Mouse (Mus musculus): ENCODE measurements around the gene Chst11. TPM values are rescaled to one million over a fixed set of nuclear protein-coding genes. Genes with fewer than 3 reads are reported as not detected.

Chst11 gene
- total RNA-seq, 2 experiments from 2014 or later, result 2.6 to 3.9 TPM

DNA sequence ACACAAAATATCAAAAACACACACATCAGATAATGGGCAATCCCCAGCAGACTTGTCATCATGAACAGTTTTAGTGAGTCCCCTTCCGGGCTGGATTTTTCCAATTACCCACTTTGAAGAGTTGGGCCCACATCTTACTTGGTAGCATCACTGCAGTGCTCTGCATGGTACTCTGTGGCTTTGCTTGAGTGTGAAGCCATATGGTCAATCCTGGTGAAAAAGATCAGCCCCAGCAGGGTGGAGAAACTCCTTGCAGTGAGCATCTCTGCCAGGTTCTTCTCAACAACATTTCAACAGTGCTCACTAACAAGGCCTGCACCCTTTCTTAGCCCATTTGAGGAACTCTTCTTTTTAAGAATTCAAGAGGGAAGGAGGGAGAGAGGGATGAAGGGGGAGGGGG, 150.7 kb downstream of the Chst11 start:
- ATAC-seq (ENCODE audit: poor library complexity, severe bottlenecking), result no peak

- no peak for ATAC-seq (ENCODE audit: poor library complexity, severe bottlenecking)
These were observed 151.8 kb downstream of the Chst11 start for GRCm38 (mm10) chr10:83137103-83137502.

GRCm38 (mm10) chr10:83139276-83139675, 154.0 kb downstream of the Chst11 start:
- ATAC-seq (ENCODE audit: poor library complexity, severe bottlenecking), result no peak

DNA sequence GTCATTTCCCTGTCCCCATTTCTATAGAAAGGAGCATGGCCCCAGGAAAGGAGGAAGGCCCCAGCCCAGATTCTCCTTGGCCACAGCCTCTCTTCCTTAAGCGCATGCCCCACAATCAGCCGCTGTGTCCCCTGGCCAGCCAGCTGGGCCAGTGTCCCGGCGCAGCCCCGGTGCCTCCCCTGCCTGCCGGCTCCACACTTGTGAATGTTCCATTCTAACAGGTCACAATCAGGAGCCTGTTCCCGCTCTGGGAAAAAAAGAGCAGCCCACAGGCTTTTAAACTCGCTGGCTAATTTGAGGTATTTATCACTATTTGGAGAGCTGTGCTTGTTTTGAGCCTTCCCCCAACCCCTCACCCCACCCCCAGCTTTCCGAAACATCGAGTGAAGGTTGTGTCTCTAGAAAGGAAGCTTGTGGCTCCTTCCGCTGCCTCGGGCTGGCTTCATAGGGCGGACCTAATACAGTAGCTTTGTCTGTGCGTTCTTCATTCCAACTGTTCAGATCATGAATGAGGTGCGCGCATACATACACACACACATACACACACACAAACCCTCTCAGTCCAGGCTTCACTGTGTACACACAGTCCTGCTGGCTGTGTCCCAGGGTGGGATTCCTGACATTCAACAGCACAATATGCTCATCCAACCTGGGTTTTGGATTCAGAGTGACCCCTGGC, 155.1 kb downstream of the Chst11 start:
- no peak for ATAC-seq (ENCODE audit: poor library complexity, severe bottlenecking)

GRCm38 (mm10) chr10:83141434-83141833, 156.1 kb downstream of the Chst11 start:
- peak; percentile 72 for ATAC-seq (ENCODE audit: poor library complexity, severe bottlenecking)

- no peak for ATAC-seq (ENCODE audit: poor library complexity, severe bottlenecking)
These were observed 157.8 kb downstream of the Chst11 start for GRCm38 (mm10) chr10:83143049-83143448.

DNA sequence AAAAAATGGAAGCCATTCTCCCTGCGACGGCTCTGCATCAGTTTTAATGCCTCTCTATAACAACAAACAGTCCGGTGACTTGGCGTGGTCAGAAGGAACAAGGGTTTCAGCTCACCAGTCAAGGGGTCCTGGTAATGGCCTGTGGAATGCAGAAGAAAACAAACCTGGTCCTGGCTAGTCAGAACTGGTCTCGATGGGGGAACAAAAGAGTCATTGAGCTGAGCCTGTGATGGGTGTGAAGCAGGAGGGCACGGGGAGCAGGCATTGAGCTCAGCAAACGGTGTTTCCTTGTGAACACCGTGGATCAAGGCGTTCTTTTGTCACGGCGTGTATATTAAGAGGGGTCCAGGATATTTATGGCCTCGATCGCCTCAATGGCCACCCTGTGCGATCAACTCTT, 160.5 kb downstream of the Chst11 start:
- no peak for ATAC-seq (ENCODE audit: poor library complexity, severe bottlenecking)

GRCm38 (mm10) chr10:83149342-83150178, 164.3 kb downstream of the Chst11 start:
- no peak for ATAC-seq (ENCODE audit: poor library complexity, severe bottlenecking)

GRCm38 (mm10) chr10:83150587-83150986, 165.3 kb downstream of the Chst11 start:
- no peak for ATAC-seq (ENCODE audit: poor library complexity, severe bottlenecking)

DNA sequence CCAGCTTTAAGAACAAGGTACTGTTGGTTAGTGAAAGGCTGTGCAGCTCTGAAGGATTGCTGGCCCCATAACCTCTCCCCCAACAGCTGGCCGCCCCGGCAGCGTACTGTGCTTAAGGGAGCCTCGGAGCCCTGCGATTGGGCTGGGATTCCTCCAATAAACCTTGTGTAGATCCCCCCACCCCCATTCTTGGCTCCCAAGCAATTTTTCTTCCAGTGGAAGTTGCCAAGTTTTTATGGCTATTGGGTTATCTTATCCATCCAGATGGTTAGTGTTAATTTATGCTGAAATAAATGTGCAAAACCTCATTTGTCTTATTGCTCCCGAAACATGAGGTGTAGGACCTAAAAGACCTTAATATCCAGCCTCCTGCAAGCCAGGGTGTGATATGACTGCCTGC, 166.1 kb downstream of the Chst11 start:
- ATAC-seq (ENCODE audit: poor library complexity, severe bottlenecking), result no peak

- ATAC-seq (ENCODE audit: poor library complexity, severe bottlenecking), result no peak
These were observed 166.8 kb downstream of the Chst11 start for GRCm38 (mm10) chr10:83151896-83152685.

GRCm38 (mm10) chr10:83152723-83153122, 167.4 kb downstream of the Chst11 start:
- peak; percentile 25 for ATAC-seq (ENCODE audit: poor library complexity, severe bottlenecking)

- ATAC-seq (ENCODE audit: poor library complexity, severe bottlenecking), result no peak
These were observed 168.1 kb downstream of the Chst11 start for GRCm38 (mm10) chr10:83153374-83153773.

DNA sequence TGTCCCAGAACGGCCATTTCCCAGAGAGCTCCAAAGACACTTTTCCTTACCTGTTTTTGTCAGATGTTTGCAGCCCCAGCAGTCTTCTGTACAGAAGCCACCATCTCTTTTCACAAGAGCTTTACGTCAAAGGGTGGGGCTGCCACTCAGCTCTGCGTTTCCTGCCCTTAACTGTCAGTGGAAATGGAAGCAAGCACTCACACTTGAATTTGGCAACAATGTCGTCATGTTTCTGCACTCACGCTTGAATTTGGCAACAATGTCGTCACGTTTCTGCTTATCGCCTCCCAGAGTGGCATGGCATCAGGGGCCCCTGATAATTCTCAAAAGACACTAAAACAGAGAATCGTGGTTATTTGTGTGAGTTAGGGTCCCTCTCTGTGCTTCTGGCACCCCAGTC, 168.6 kb downstream of the Chst11 start:
- peak; percentile 90 for ATAC-seq (ENCODE audit: poor library complexity, severe bottlenecking)

DNA sequence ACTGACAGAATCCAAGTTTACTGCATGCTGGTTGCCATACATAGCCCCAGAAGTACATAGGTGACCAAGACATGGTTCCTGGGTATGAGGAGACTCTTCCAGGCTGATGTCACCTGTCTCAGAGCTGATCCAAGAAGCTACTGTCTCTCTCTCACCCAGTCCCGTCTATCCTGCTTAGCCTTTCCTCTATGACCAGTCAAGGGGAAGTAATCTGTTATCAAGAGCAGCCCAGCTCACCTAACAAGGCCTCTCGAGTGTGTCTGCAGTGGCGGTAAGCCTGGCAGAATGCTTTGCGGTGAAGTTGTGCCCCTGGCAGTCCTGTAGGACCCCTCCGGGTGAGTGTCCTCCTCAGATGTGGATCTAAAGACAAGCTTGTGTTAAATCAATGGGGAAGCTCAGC, 172.0 kb downstream of the Chst11 start:
- ATAC-seq (ENCODE audit: poor library complexity, severe bottlenecking), result no peak

- ATAC-seq (ENCODE audit: poor library complexity, severe bottlenecking), result no peak
These were observed 173.0 kb downstream of the Chst11 start for GRCm38 (mm10) chr10:83158322-83158721.

GRCm38 (mm10) chr10:83159229-83159628, 173.9 kb downstream of the Chst11 start:
- ATAC-seq (ENCODE audit: poor library complexity, severe bottlenecking), result no peak

GRCm38 (mm10) chr10:83161656-83162365, 176.5 kb downstream of the Chst11 start:
- ATAC-seq (ENCODE audit: poor library complexity, severe bottlenecking), result peak; percentile 62

- no peak for ATAC-seq (ENCODE audit: poor library complexity, severe bottlenecking)
These were observed 178.6 kb downstream of the Chst11 start for GRCm38 (mm10) chr10:83163946-83164345.

DNA sequence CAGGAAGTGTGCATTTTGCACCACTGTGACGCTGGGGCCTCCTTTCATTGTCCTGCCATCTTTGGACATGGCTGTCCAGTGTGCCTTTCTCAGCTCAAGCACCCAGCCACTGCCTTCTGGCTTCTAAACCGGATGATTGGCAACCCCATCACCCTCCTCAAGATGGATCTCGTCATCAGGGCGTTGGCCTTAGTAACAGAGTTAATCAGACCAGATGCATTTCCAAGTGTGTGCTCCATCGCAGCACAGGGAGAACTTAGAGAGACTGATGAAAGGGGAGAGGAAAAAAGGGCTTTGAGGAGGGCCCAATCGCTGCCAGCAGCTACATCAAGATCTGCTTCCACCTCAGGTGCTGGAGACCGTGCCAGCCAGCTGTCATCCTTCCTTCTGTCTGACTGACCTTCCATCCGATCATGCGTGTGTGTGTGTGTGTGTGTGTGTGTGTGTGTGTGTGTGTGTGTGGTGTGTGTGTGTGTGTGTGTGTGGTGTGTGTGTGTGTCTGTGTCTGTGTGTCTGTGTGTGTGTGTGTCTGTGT, 179.7 kb downstream of the Chst11 start:
- no peak for ATAC-seq (ENCODE audit: poor library complexity, severe bottlenecking)

All from megakaryocyte, adult 5-6 weeks (primary cell).